Mouse (Mus musculus) G1E (cell line): Measurements from ENCODE around the gene Fbxo24.

Experiments used
- CTCF ChIP-seq: IDR thresholded peaks from 2 replicates; pipeline ENCODE4 v1.5.1; 2012; ENCODE audit warnings: low read depth, low read length, inconsistent platforms, mixed read lengths
- POLR2AphosphoS5 ChIP-seq: IDR thresholded peaks from 2 replicates; pipeline ENCODE4 v1.6.1; 2012; ENCODE audit warnings: low read depth, low read length, inconsistent platforms; ENCODE audit not compliant: insufficient replicate concordance

GRCm38 (mm10) chr5:137597625-137598024 is 31.2 kb downstream of the Fbxo24 start:
- TF ChIP-seq CTCF (no peak), POLR2AphosphoS5 (no peak)
